Mouse (Mus musculus): ENCODE data around the gene Pdk2.

DNA sequence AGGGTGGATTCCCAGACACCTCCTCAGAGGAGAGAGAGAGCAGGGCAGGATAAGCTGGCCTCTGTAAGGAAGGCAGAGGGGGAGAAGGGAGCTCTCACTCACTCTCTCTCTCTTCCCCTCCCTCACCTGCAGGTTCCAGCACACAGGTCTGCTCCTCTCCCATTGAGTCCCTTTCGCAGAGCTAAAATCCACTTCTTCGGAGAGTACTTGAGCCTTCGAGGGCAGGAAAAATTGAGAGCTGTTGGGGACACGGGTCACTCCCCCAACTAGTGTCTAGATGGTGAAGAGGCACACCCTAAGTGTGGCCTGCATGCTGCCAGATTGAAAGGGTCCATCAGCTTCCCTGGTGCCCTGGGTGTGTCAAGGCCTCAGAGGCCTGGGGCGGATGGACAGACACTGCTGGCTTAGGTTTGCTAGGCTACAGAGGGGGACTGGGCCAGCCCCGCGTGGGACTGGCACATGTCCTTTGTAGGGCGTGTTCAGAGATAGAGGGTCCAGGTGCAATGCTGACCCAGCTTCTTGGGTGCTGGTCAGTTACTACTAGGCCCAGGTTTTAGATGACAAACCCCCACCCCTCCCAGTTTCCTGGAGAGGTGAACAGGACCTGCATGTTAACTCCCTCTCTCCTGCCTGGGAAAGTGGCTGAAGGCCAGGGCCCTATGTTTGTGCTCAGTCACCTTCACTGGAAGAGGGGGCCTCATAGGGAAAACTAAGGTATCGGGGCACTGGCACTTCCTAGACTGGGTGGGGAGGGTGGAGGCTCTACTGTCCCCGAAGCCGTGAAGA, 15.7 kb downstream of the Pdk2 start:
- TF ChIP-seq CTCF (IDR thresholded peaks at IDR 0.05; ENCODE audit: extremely low read depth, insufficient read length, insufficient replicate concordance, low read depth, low read length) (no peak), POLR2A (IDR thresholded peaks at IDR 0.05; ENCODE audit: low read depth, low read length) (no peak)
